Comparison of ENCODE assay signal across 14 mouse cellular contexts in genomic region chr4:135047251-135047650, GRCm38 (mm10).
DNase-seq lines count a peak whose midpoint lies in the region; ATAC-seq and TF ChIP-seq lines count a peak whose summit lies in the region.
"Had no signal": no experiment of that assay in that cellular context is flagged by ENCODE, and none has a peak within 500 bp of the region (broad histone marks: within the 10 kb centered on the region; RNA-seq: fewer than 3 reads in every experiment).

No protein-coding gene starts in this region.

- H3K4me2 ChIP-seq in lung, postnatal 0 days (replicated peaks; ENCODE audit: low read depth, low read length), result no peak overlapping the region
- H3K4me2 ChIP-seq: forebrain, embryonic 12.5 days; heart, embryonic 15.5 days; neural tube, embryonic 15.5 days had no signal

- H3K4me1 ChIP-seq in heart, embryonic 10.5 days, result peaks cover 13% of the 10 kb centered on the region
- H3K4me1 ChIP-seq in lung, postnatal 0 days (ENCODE audit: insufficient read depth, low read depth, low read length), result no peaks in the 10 kb centered on the region
- H3K4me1 ChIP-seq in lung, adult 2 months (ENCODE audit: control insufficient read depth, insufficient read depth, low read length), result no peaks in the 10 kb centered on the region
- H3K4me1 ChIP-seq: forebrain, embryonic 12.5 days; heart, embryonic 15.5 days had no signal

- no peak for TF ChIP-seq EP300 in lung, postnatal 0 days (IDR thresholded peaks at IDR 0.05)

- peak; percentile 48 for ATAC-seq in lung, postnatal 0 days
- ATAC-seq in common myeloid progenitor, adult 5-6 weeks (replicated peaks; ENCODE audit: low read depth, poor library complexity, severe bottlenecking), result peak; percentile 23; the same call in 1 of the 2 replicates
- ATAC-seq in megakaryocyte progenitor cell, adult 5-6 weeks (replicated peaks; ENCODE audit: poor library complexity), result peak; percentile 42
- ATAC-seq: hindbrain, embryonic 16.5 days had no signal

- H3K9me3 ChIP-seq in heart, embryonic 10.5 days, result no peaks in the 10 kb centered on the region
- no peaks in the 10 kb centered on the region for H3K9me3 ChIP-seq in lung, postnatal 0 days (ENCODE audit: low read length)
- H3K9me3 ChIP-seq: forebrain, embryonic 12.5 days; G1E; heart, embryonic 15.5 days; neural tube, embryonic 15.5 days had no signal

- H3K9ac ChIP-seq in lung, postnatal 0 days (replicated peaks; ENCODE audit: low read depth), result no peak overlapping the region
- H3K9ac ChIP-seq: forebrain, embryonic 12.5 days; heart, embryonic 15.5 days; neural tube, embryonic 15.5 days had no signal

- H3K4me3 ChIP-seq in heart, embryonic 10.5 days, result no peak overlapping the region
- no peak overlapping the region for H3K4me3 ChIP-seq in lung, postnatal 0 days (ENCODE audit: low read depth, low read length)
- H3K4me3 ChIP-seq in lung, adult 2 months (replicated peaks; ENCODE audit: extremely low read depth, low read depth, low read length), result no peak overlapping the region
- H3K4me3 ChIP-seq in layer of hippocampus, adult 2 months, result no peak overlapping the region
- H3K4me3 ChIP-seq: forebrain, embryonic 12.5 days; heart, embryonic 15.5 days; neural tube, embryonic 15.5 days had no signal

- WGBS in heart, embryonic 10.5 days, result 80% methylated on average over 6 of the region's 6 CpGs
- 47% methylated on average over 6 of the region's 6 CpGs for WGBS in lung, postnatal 0 days
- whole genome bisulfite sequencing in lung, adult 2 months, result 51% methylated on average over 6 of the region's 6 CpGs

- no peak for TF ChIP-seq CTCF in lung, postnatal 0 days (IDR thresholded peaks at IDR 0.05)
- TF ChIP-seq CTCF in lung, adult 2 months (IDR thresholded peaks at IDR 0.05; ENCODE audit: insufficient read depth, low read length), result no peak
- no peak for TF ChIP-seq CTCF in layer of hippocampus, adult 2 months (conservative IDR thresholded peaks at IDR 0.05)

- H3K27ac ChIP-seq in heart, embryonic 10.5 days, result no peak overlapping the region
- H3K27ac ChIP-seq in lung, postnatal 0 days (ENCODE audit: low read length), result no peak overlapping the region
- no peak overlapping the region for H3K27ac ChIP-seq in layer of hippocampus, adult 2 months
- H3K27ac ChIP-seq: forebrain, embryonic 12.5 days; heart, embryonic 15.5 days; neural tube, embryonic 15.5 days; stomach, postnatal 0 days had no signal

- peak; percentile 60 for DNase-seq in heart, postnatal 4 days
- no peak for DNase-seq in heart, embryonic 10.5 days (ENCODE audit: low spot score)
- peak; percentile 17 for DNase-seq in lung, postnatal 0 days (ENCODE audit: low spot score)
- DNase-seq in lung, adult 2 months, result no peak
- DNase-seq in layer of hippocampus, adult 2 months (ENCODE audit: low spot score in 2 of 2), result no peak
- DNase-seq: cerebellum, postnatal 25 days had no signal

- H3K36me3 ChIP-seq in heart, embryonic 10.5 days, result no peaks in the 10 kb centered on the region
- H3K36me3 ChIP-seq in lung, postnatal 0 days (ENCODE audit: insufficient read depth, low read length), result no peaks in the 10 kb centered on the region
- H3K36me3 ChIP-seq: forebrain, embryonic 12.5 days; G1E; heart, embryonic 15.5 days; neural tube, embryonic 15.5 days had no signal

- TF ChIP-seq POLR2A in lung, adult 2 months (IDR thresholded peaks at IDR 0.05; ENCODE audit: borderline replicate concordance, extremely low read depth, low read depth, low read length), result no peak

- H3K27me3 ChIP-seq in heart, embryonic 10.5 days (ENCODE audit: insufficient read depth, poor library complexity, severe bottlenecking), result peaks cover 32% of the 10 kb centered on the region; the same call in 1 of the 2 replicates
- H3K27me3 ChIP-seq in lung, postnatal 0 days (replicated peaks; ENCODE audit: insufficient read depth, low read length), result no peaks in the 10 kb centered on the region

Comparison
In these comparisons a context has a peak if more than half of its experiments do, and no peak if none do; other contexts are left out.
1. DNase-seq: peak in heart, postnatal 4 days (single experiment) and lung, postnatal 0 days (single experiment); none in heart, embryonic 10.5 days (single experiment), lung, adult 2 months (single experiment) and layer of hippocampus, adult 2 months (0 of 2).
2. Peak in every context shown above with its lines, with median percentiles within 50 percentile points of each other: ATAC-seq.